Mouse (Mus musculus) ES-Bruce4 (cell line): Measurements from ENCODE around the gene Gm38392.

Source experiments
- CTCF ChIP-seq: IDR thresholded peaks from one replicate; pipeline ENCODE4 v1.8.1; 2011; ENCODE audit warnings: low read depth, low read length
- EP300 ChIP-seq: IDR thresholded peaks from 2 replicates; pipeline ENCODE4 v1.6.1; 2011; ENCODE audit warnings: low read depth, low read length; ENCODE audit not compliant: insufficient read depth
- POLR2A ChIP-seq: IDR thresholded peaks from one replicate; pipeline ENCODE4 v1.8.1; 2011; ENCODE audit warnings: low read length; ENCODE audit not compliant: insufficient read depth

GRCm38 (mm10) chr3:88227976-88228375 lies 59.0 kb downstream of the Gm38392 start:
- TF ChIP-seq CTCF (no peak), POLR2A (no peak), EP300 (no peak)
